Mouse (Mus musculus): Measurements from ENCODE around the gene Rnaset2a.
A peak's percentile ranks its signal among the peaks of the same experiment; 100 is the strongest.
"Not testable (repeated sequence)": the region's sequence is repeated elsewhere in the genome, so short reads cannot be mapped to it uniquely, and the experiment has no call there.

Rnaset2a gene

GRCm38 (mm10) chr17:8147439-8148316, at the start of gene Rnaset2a, which contains the start of gene Gm49673:
Gene Rnaset2a, minus strand, starts transcription at chr17:8148097.
Gene Gm49673, minus strand, starts transcription at chr17:8147788.
- DNase-seq (ENCODE audit: low spot score) = not testable (repeated sequence)

GRCm38 (mm10) chr17:8197652-8198051, 49.8 kb upstream of the Rnaset2a start:
- no peak for DNase-seq (ENCODE audit: low spot score)

GRCm38 (mm10) chr17:8195685-8196376, 47.9 kb upstream of the Rnaset2a start:
- no peak for DNase-seq (ENCODE audit: low spot score)

GRCm38 (mm10) chr17:8193678-8194077, 45.8 kb upstream of the Rnaset2a start:
- no peak for DNase-seq (ENCODE audit: low spot score)

GRCm38 (mm10) chr17:8184217-8184616, 36.3 kb upstream of the Rnaset2a start:
- DNase-seq (ENCODE audit: low spot score) = no peak

GRCm38 (mm10) chr17:8183815-8184214, 35.9 kb upstream of the Rnaset2a start:
- no peak for DNase-seq (ENCODE audit: low spot score)

- DNase-seq (ENCODE audit: low spot score) = no peak
Observed at GRCm38 (mm10) chr17:8177090-8177489, 29.2 kb upstream of the Rnaset2a start.

GRCm38 (mm10) chr17:8171081-8171480, 23.2 kb upstream of the Rnaset2a start:
- no peak for DNase-seq (ENCODE audit: low spot score)

- DNase-seq (ENCODE audit: low spot score) = no peak
Observed at GRCm38 (mm10) chr17:8170331-8170730, 22.4 kb upstream of the Rnaset2a start.

- not testable (repeated sequence) for DNase-seq (ENCODE audit: low spot score)
Observed at GRCm38 (mm10) chr17:8167436-8167835, 19.5 kb upstream of the Rnaset2a start.

GRCm38 (mm10) chr17:8166454-8166853, 18.6 kb upstream of the Rnaset2a start:
- DNase-seq (ENCODE audit: low spot score) = not testable (repeated sequence)

- DNase-seq (ENCODE audit: low spot score) = not testable (repeated sequence)
Observed at GRCm38 (mm10) chr17:8165977-8166376, 18.1 kb upstream of the Rnaset2a start.

GRCm38 (mm10) chr17:8165608-8165945, 17.7 kb upstream of the Rnaset2a start:
- DNase-seq (ENCODE audit: low spot score) = not testable (repeated sequence)

GRCm38 (mm10) chr17:8164701-8165607, 17.1 kb upstream of the Rnaset2a start, which contains the start of gene Fgfr1op:
Gene Fgfr1op, plus strand, starts transcription at chr17:8165501.
- DNase-seq (ENCODE audit: low spot score) = peak; percentile 66

GRCm38 (mm10) chr17:8160969-8161368, 13.1 kb upstream of the Rnaset2a start:
- DNase-seq (ENCODE audit: low spot score) = not testable (repeated sequence)

- DNase-seq (ENCODE audit: low spot score) = not testable (repeated sequence)
Observed at GRCm38 (mm10) chr17:8158627-8159026, 10.7 kb upstream of the Rnaset2a start.

GRCm38 (mm10) chr17:8155982-8156381, 8.1 kb upstream of the Rnaset2a start:
- not testable (repeated sequence) for DNase-seq (ENCODE audit: low spot score)

- not testable (repeated sequence) for DNase-seq (ENCODE audit: low spot score)
Observed at GRCm38 (mm10) chr17:8155010-8155409, 7.1 kb upstream of the Rnaset2a start.

- DNase-seq (ENCODE audit: low spot score) = not testable (repeated sequence)
Observed at GRCm38 (mm10) chr17:8146931-8147330, 966 bp downstream of the Rnaset2a start.

- not testable (repeated sequence) for DNase-seq (ENCODE audit: low spot score)
Observed at GRCm38 (mm10) chr17:8143802-8144673, 3.9 kb downstream of the Rnaset2a start.

- DNase-seq (ENCODE audit: low spot score) = not testable (repeated sequence)
Observed at GRCm38 (mm10) chr17:8140210-8140609, 7.7 kb downstream of the Rnaset2a start.

Measured in layer of hippocampus, adult 9-10 months (tissue).